Mouse (Mus musculus) kidney, postnatal 14 days (tissue): ENCODE measurements around the gene Cant1.

ENCODE experiments used
- DNase-seq: peaks from one replicate; pipeline ENCODE4 v3.0.0; 2022; ENCODE audit warnings: mixed read lengths

Cant1 gene

DNA sequence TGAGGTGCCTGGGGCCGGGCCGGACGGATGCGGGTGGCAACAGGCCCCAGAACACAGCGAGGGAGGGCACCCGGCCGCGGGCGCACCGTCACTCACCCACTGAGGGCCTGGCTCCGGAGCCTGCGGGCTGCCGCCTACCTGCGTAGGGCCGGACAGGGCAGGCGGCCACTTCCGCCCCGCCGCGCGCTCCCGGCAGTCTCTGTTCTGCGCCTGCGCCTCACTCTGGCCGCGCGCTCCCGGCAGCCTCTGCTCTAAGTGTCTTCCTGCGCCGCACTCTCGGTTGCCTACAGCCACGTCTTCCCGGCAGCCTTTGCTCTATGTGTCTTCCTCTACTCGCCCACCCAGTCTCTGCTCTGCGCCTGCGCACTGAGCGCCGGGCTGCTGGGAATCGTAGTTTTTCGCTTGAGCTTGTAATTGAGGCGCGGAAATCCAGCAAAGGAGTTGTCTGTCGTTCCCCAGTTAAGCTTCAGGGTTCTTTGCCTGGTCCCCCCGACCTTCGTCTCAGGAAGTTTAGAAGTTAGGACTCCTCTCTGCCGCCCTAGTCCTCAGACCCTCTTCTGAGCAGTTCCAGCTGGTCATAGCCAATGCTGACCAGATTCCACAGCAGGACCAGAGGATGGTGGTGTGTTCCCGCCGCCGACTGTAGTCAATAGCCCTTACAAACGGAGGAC, at the start of gene Cant1:
TSS of gene Cant1 (minus strand) at position 253 of the 671 bp plus-strand sequence.
- DNase-seq = peak; percentile 99

DNA sequence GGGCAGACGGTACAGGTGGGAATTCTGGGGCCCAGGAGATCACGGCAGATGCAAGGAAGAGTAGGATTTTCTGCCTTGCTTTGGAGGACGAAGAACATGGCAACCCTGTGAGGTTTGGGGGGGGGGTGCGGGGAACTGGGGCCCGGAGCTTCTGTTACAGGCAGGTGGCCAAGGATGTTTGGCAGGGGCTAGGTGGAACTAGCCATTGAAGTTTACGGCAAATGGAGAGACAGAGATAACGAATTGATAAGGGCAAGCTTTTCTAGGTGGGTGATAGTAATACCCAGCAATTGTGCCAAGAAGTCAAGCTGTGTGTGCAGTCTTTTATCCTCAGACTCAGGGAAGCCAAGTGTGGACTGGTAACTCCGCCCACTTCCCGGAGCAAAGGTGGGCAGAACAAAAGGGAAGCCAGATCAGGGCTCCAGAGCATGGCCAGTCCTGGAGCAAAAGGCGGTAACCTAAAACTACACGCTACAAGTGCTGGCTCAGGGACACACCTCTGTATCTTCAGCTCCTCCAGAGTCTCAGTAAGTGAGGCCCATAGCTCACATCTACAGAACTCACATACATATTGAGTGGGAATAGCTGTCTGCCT, 48.7 kb upstream of the Cant1 start:
- no peak for DNase-seq

DNA sequence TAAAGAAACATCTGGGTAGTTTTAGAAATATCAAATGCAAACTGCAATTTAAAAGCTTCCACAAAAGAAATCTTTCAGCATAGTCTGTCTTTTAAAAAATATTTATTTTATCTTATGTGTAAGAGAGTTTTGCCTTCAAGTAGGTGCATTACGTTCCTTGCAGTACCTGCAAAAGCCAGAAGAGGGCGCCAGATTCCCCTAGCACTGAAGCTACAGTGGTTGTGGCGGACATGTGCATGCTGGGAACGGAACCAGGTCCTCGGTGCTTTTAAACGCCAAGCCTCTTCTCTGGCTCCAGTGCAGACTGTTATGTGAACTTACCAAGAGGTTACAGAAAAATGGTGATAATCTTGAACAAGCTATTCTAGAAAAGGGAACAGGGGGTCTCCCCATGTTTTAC, 41.4 kb upstream of the Cant1 start:
- no peak for DNase-seq

DNA sequence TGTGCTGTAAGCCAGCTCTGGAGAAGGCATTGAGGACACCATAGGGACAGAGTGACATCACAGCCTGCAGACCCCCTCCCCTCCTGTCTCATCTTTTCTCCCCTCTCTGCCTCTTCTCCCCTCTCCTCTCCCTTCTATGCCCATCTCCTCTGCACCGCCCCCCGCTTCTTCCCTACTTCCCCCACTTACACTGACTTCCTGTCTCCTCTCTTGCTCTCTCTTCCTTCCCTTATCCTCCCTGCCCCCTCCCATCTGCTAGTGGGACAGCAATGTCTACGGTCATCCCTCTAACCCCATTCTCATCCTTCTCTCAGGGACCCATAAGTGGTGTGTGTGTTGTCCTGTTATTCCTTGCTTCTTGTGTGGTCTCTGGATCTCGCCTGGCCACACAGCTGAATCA, 40.6 kb upstream of the Cant1 start:
- DNase-seq = no peak

DNA sequence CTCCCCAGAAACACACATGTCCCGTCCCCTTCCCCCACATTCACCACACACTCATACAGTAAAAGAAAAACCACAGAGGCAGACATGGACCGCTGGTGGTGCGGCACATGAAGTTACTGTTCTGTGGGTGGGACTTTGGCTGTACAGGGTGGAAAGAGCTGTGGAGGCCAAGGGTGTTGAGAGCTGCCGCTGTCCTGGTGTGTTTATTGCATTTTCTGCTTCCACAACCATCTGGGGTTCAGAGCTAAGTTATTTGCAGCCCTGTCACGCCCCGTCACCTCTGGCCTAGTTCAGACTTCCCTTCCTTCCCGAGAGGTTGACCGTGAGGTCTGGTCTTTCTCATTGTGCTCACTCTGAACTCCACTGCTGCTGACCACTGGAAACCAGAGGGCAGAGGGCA, 40.2 kb upstream of the Cant1 start:
- peak; percentile 76 for DNase-seq

DNA sequence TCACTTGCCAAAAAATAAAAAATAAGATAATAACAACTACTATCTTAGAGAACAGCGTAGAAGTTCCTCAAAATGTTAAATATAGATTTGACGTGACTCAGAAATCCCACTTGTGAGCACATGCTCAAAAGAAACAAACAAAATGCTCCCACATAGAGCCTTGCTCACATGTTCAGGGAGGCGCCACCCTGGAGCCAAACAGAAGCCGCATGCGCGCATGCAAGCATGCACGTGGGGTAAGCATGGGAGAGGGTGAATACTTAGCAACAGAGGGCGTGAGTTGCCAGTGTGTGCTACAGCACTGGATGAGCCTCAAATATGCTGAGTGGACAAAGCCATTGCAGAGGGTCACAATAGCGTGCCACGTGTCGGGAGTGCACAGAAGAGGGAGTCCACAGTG, 38.1 kb upstream of the Cant1 start:
- DNase-seq = no peak

DNA sequence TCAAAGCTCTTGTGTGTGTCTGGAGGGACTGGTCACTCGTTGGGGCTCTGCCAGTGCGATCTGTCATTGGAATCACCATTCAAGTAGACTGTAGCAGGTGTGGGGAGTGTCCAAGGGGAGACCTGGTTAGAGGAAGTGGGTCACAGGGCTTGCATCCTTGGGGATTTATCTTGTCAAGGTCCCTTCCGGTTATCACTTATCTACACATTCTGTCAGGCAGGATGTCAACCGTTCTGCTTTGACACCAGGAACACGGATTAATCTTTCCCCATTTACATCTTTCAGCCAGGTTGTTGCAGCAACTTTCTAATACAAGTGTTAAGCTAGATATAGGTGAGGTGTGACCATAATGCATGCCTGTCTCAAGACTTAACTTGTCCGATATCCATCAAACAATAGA, 36.9 kb upstream of the Cant1 start:
- DNase-seq = no peak

DNA sequence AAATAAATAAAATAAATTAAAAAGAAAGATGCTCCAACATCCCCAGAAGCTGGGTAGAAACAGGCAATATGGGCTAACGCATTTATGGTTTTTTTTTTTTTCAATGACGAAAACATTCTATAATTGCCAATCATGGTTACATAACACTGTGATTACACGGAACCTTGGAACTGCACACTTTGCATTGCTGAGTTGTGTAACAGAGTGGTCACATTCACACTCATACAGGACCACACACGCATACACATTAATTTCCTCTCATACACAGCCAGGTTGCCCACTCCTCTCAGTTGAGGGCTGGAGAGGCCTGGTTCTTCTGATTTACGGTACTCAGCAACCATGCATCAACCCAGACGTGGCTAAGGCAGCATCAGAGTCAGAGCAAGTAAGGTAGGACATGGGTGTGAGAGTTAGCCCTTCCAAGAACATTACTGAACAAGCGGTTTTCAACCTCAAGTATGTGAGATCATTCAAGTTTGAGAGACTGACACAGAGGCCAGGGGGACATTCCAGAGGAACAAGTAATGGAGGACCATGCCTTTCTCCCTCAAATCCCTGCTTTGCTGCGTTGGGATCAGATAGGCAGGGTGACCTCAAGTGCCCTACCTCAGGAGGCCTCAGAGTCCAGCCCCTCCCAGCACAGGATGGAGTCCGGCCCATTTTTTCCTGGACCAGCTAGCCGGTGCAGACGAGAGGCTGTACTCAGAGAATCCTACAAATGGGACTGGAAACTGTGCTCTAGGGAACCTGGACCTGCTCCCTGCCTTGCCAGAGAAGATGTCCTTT, 35.2 kb upstream of the Cant1 start:
- DNase-seq = no peak

DNA sequence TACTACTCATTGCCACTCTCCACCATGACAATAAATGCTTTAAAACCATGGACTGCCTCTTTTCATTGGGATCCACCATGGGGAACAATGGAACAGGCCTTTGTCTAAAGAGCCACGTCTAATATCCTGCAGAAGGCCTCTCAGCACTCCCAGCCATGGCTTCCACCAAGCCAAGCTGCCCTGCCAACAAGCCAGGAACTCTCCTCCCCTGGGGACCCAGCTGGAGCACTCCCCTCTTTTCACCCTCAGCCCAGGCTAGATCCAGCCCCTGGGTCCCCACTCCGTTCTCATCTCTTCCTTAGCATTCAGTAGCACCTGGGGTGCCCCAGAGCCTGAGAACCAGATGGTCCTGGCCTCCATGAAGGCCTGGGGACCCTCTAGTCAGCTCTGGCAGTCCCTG, 34.1 kb upstream of the Cant1 start:
- DNase-seq = no peak

DNA sequence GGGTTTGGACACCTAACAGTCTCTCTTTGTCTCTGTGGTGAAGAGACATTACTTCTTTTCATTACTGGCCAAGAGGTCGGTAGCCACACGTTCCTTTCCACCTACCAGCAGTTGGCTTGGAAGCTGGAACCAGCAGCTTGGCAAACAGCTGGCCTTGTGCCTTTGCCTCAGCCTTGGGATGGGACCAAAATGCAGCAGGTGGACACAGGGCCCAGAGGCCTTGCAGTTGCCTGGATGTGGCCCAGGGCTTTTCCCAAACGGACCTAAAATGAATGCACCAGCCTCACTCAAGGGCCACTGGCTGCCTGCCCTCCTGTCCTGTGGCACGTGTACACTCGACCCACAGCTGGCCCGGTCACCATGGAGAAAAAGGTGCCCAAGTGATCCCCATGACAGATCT, 32.3 kb upstream of the Cant1 start:
- DNase-seq = no peak

DNA sequence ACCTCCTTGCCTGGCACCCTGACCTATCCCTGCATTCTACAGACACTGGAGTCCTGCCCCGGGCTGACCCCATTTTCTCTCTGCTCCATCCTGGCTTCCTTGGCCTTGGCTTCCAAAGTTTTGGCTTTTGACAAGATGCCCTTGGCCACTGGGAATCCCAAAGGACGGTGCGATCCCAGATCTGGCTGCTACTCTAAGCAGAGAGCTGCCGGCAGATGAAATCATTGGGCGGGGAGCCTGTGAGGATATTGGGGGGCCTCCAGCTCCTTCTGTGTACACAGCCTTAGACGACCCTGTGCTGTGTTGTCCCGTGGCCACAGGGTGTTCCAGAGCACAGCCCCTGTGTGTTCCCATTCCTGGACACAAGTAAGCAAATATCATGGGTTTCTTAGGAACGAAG, 29.5 kb upstream of the Cant1 start:
- DNase-seq = no peak

DNA sequence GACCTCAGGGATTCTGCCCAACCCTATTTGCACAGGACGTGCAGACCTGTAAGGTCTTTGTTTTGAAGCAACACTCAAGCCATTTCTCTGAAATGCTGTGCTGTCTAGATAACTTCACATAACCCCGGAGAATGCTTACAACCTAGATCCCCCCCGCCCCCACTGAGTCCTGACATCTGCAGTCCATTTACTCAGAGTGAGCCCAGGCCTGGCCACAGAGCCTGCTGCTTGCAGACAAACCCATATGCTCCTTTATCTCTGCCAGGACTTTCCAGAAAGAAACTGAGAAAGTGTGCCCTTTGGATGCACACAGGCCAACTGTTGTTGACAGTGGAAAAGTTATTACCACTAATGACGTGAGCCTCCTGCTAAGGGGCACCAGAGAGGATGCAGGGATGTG, 28.5 kb upstream of the Cant1 start:
- no peak for DNase-seq

DNA sequence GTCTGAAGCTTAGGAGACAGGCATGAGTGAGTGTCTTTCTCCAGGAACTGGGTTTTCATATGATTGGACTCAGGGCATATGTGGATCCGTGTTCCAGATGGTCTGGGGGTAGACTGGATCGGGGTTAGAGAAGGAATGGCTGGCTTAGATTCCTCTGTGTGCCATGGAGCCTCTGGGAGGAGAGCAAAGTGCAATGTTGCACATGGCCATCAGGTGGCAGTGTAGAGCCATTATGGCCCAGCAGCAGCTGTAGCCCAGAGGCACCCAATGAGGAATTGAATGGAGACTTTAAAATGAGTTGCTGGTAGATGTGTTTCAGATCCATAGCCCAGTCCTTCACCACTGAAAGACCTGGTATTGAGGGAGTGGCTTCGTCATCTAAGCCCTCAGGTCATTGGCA, 27.0 kb upstream of the Cant1 start:
- DNase-seq = peak; percentile 66

DNA sequence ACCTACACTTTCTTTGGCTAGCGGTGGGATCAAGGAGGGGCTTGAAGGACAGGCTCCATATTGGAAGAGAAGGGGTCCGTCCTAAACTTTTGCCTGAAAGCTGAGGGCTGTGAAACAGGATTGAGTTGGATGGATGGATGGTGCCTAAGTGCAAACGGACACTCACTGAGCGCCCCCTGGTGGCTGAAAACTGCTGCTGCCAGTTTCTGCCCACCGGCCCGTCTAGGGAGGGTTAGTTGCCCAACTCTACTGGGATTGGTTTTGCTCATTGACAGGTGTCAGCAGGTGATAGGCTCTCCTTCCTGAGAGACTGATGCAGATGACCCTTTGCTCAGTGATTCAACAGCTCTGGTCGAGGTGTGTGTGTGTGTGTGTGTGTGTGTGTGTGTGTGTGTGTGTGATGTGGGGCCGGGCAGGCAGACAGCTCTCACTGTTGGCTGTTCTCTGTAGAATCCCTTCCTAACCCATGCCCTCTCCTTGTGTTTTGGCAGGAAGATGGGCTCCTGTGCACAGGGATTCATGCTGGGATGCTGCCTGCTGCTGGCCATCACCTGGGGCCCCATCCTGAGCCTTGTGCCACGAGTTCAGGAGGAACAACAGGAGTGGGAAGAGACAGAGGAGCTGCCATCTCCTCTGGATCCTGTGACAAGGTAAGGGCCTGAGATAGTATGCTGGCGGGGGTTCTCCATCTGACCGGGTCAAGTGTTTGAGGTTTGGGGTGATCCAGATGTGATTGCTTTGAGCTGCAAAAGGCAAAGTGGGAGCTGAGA, 24.5 kb upstream of the Cant1 start:
- DNase-seq = peak; percentile 82

DNA sequence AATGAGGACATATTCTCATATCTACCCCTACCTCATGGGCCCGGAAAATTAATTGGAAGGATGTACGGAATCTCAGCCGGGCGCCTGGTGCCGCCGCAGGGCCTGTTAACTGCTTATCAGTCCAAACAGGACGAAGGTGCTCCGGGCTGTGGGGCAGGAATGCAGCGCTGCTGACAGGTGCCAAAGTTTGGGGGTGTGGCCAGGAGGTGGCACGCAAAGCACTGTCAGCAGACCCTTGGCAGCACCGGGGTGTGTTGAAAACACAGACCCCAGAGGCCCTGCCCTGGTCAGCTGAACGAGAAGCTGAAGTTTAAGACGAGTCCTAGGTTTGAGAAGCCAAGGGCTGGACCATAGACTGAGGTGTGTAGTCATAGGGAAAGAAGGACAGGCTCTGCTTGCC, 23.8 kb upstream of the Cant1 start:
- DNase-seq = no peak

DNA sequence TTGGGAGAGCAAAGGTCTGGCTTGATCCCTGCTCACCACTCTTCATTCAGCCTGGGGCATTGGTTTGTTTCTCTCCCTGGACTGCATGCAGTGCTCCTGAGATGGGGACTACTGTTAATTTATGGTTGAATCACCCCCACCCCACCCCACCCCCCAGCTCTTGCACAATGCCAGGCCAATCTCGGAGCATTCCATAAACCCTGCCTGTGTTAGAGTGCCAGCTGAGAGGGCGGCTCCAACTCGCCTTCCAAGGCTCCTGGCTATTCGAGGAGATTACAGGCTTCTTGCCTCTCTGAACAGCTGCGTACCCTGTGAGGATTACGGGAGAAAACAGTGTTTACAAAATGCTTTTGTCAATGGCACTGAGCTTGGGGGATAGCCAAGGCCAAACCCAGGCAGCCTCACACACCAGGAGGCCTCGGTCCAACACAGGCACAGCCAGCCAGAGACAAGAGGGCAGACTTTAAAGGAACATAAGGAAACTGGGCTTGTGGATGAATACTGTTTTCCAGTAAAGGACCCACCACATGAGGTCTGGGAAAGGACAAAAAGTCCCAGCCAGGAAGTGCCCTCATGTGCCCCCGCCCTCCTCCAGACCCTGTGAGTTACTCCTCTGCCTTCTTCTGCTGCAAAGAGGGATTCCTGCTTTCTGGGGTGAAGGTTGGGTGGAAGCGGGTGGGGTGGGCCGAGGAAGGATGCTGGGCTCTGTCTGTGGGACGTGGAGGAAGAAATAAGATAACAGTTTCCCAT, 20.0 kb upstream of the Cant1 start:
- DNase-seq = no peak

DNA sequence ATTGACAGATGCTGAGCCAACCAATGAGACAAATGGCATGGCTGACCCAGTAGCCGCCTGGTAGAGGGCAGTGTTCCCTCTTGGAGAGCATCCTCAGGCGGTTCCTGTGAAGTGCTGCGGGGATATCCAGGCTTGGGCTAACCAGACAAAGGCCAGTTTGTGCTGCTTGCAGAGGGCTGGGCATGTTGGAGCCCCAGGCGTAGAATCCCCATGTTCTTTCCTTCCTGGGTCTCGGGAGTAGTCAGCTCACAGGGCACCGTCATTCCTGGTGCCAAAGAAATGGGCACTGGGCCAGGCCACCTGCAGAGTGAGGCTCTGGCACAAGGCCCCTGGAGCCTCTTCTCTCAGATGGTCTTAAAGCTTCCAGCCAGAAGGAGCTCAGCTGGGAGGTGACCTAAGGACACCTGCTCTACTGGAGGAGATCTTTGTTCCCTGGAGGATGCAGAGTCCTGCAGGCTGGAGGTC, 17.6 kb upstream of the Cant1 start:
- peak; percentile 78 for DNase-seq

DNA sequence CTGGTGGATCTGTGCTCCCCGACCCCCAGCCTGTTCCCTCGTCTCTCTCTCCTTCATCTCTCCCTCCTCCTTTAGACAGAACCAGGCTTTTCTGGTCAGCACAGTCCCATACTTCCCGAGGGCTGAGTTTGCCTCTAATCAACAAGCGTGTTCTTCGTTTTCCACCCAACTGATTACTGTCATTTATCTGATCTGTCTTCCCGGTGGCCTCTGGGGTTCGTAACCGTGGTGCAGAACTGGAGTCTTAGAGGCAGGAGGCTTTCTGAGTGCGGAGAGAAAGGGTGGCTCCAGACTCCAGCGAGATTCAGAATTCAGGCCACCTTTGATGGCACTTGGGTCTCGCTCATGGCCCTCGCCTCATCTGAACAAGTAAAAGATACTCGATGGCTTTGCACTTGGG, 15.2 kb upstream of the Cant1 start:
- DNase-seq = no peak

DNA sequence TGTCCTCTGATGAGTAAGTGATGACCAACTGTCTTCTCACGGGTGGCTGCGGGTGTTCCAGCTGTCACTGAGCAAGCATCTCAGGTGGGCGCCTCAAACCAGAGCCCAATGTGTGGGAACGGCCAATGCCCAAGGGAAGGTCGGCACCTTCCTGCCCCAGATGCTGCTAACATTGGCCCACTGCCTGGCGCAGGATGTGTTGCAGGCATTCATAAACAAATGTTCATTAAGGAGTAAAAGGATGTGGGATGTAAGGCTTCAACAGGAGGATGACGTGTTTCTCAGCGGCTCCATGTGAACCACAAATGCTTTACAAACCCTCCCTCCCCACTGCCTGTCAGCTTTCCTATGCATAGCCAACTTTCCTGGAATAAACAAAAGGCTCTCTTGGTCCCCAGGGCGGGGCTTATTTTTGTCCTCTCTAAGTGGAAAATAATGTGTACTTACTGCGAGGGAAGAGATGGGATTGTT, 14.5 kb upstream of the Cant1 start:
- peak; percentile 51 for DNase-seq

DNA sequence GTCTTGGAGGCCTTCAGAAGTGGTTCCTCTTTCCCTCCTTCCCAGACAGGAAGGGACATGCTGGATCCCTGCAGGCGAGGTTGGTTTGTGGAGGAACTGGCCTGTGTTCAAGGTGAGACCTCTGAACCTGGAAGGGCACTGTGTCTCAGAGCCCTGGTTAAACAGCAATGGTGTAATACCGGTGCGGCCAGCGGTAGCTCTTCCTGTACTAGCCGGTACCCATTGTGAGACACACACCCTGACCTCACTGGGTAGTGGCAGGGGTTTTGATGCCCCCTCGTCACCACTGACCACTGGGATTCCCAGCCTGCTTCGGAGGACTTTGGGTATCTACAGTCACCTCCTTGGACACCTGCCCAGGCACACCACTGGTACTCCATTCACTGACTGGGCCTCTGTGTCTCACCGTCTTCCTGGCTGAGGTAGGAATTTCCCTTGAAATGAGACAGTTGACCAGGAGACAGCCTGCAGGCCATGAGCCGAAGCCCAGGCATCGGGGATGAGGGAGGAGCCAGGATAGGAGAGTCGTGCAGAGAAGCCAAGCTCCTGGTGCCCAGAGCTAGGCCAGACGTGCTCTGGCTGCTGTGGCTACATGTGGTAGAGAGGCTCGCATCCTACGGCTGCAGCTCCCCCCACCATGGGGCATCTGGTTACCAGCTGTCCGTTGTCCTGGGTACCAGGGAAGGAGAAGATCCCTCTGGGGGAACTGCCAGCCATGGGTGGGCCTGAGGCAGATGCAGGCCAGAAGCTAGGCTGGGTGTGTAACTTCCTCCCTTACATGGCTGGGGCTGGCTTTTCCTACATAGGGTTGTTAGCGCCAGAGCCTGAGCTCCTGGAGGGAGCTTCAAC, 12.4 kb upstream of the Cant1 start:
- no peak for DNase-seq

DNA sequence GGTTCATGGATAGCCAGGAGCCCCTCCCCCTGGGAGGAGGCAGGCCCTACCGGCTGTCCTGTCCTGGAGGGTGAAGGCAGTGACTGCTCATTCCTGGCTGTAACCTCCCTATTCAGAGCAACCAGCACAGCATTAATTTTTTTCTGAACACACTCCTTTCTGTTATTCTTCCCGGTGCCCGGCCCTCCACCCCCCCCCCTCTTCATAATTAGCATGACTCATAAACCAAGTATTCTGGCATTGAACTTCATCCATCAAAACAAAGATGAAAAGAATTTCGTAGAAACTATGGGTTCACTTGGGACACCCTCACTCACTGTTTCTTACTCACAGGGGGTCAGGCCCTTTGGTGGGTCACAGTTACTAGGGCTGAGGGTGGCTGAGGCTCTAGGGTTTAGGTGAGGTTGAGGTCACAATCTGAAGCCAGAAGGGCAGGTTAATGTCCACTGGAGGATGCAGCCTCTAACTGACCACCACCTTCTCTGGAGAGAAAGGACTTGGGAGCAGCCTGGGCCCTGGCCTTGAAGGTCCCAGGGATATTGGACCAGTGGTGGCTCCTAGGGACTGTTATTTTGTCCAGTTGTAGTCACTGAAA, 11.5 kb upstream of the Cant1 start:
- no peak for DNase-seq
